Mouse (Mus musculus): ENCODE data around the gene Kcna7. TPM values are rescaled to one million over a fixed set of nuclear protein-coding genes. Genes with fewer than 3 reads are reported as not detected.

The Kcna7 gene
- polyA plus RNA-seq, 1 experiment from 2014 or later = not detected

DNA sequence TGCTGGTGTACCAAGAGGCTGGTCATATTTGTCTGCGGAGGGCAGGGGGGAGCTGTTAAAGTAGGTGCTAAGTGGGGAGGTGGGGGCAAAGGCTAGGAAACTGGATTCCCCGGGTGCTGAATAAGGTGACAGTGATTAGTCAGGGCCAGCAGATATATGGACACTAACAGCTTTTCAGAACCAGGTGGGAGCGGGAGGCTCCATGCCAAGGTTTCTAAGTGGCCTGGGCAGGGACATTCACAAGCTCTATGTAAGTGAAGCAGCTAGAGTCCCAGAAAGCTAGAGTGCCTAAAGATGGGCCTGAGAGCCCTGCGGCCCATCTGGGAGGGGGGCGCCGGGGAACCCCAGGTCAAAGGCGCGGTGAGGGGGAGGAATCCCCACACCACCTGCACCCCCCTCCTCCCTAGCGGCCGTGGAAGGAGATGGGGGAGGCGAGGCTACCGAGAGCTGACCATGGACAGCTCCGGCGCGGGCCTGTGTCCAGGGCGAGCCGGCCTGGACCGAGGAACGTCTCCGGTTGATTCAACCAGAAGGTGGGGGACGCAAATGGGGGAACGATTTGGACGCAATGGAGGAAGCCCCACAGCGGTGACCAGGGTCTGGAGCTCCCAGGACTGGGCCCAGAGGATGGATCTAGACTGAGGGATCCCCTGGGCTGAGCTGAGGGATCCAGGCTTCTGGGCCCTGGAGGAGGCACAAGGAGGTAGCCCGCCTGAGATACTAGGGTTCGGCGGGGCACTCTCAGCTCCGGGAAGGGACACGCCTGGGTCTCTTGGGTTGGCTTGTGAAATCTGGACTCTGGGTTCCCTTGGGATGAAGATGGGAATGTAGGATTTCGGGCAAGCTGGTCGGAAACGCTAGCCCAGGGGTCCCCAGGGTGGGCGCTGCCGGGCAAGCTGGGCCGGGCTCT, 39.5 kb upstream of the Kcna7 start:
- H3K4me1 ChIP-seq (ENCODE audit: control insufficient read depth, insufficient read depth, low read length) = peaks cover 17% of the 10 kb centered on the region; the same call in 1 of the 2 replicates
- WGBS = 5% methylated on average over 27 of the region's 35 CpGs
- DNase-seq (ENCODE audit: low spot score) (peak; percentile 32), ATAC-seq (ENCODE audit: low read depth) (no peak)
- H3K4me3 ChIP-seq (ENCODE audit: low read depth, low read length) = peak overlapping the region; percentile 68
- H3K4me2 ChIP-seq (ENCODE audit: low read depth, low read length) = peak overlapping the region; percentile 97
- peaks cover 52% of the 10 kb centered on the region for H3K27me3 ChIP-seq (replicated peaks; ENCODE audit: control insufficient read depth, insufficient read depth, low read length)
- no peaks in the 10 kb centered on the region for H3K9me3 ChIP-seq (ENCODE audit: control insufficient read depth, low read length)
- H3K9ac ChIP-seq (ENCODE audit: low read depth, low read length) = peak overlapping the region; percentile 68
- H3K27ac ChIP-seq (replicated peaks; ENCODE audit: low read depth, low read length) = no peak overlapping the region
- no peaks in the 10 kb centered on the region for H3K36me3 ChIP-seq (ENCODE audit: control insufficient read depth, insufficient read depth, low read length)

DNA sequence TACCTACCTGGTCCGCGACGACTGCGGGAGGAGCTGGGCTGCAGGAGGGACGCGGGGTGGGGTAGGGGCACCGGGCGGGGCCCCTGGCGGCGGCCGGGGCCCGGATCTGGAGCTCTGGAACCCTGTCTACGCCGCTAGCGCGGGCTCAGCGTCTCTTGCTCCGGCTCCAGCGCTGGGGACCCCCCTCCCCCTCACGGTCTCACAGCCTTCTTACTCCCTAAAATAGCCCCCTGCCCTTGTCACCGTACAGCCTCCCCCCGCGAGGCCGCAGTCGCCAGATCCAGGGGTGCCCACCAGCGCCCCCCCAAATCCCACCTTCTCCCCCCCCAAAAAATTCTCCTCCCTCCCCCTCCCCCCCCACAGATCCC, 38.8 kb upstream of the Kcna7 start, which contains the start of gene Ppfia3:
Gene Ppfia3, minus strand, starts transcription at position 368 of the 368 bp plus-strand sequence.
- peak within 1 kb of the TSS; percentile 68 for H3K4me3 ChIP-seq (ENCODE audit: low read depth, low read length)
- H3K4me1 ChIP-seq (ENCODE audit: control insufficient read depth, insufficient read depth, low read length) = peaks cover 13% of the 10 kb centered on the region; the same call in 1 of the 2 replicates
- no CpG with 5 or more reads among the region's 26 CpGs for WGBS
- 0 out of 2 replicates have a peak within 1 kb of the TSS, but pooled peaks have one; percentile 39 for H3K27ac ChIP-seq (replicated peaks; ENCODE audit: low read depth, low read length)
- H3K27me3 ChIP-seq (replicated peaks; ENCODE audit: control insufficient read depth, insufficient read depth, low read length) = peaks cover 51% of the 10 kb centered on the region
- H3K36me3 ChIP-seq (ENCODE audit: control insufficient read depth, insufficient read depth, low read length) = no peaks in the 10 kb centered on the region
- H3K9me3 ChIP-seq (ENCODE audit: control insufficient read depth, low read length) = no peaks in the 10 kb centered on the region
- ATAC-seq (ENCODE audit: low read depth) (peak; percentile 13), DNase-seq (ENCODE audit: low spot score) (no peak)
- peak within 1 kb of the TSS; percentile 97 for H3K4me2 ChIP-seq (ENCODE audit: low read depth, low read length)
- peak within 1 kb of the TSS; percentile 68 for H3K9ac ChIP-seq (ENCODE audit: low read depth, low read length)

DNA sequence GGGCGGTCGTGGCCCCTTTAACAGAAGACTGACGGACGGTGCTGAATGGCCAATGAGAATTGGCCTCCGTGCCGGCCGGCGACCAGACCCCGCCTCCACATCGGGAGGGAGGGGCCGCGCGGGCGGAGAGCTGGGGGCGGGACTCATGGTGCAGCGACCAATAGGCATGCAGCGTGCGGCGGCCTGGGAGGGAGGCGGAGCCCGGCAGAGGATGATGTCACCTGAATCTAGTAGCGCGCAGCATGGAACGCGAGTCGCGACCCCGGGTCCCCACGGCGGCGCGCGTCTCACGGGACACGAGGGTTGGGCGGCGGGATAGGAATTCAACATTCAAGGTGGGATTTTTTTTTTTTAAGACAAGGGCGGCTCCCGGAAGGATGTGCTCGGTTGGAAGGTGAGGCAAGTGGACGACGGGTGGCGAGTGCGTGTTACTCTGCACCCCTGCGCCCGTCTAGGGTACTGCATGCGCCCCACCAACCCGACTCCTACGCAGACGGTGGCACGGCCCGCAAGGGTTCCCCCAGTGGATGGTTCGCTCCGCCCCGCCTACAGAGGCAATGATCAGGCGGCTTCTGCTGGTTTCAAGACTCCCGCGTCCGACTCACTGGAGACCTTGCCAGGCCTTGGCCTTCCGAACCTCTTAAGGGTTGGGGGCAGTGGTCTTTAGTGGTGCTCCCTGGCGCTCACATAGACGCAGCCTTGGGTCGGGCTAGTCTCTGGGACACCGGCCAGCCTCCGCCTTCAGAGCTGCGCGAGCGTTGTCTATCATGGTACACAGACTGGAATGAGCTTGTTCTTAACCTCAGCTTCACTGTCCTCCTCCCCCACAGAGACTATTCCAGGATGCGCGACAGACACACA, 38.2 kb upstream of the Kcna7 start:
- Histone ChIP-seq H3K9ac (ENCODE audit: low read depth, low read length) (peak overlapping the region; percentile 68), H3K4me2 (ENCODE audit: low read depth, low read length) (peak overlapping the region; percentile 97), H3K4me1 (ENCODE audit: control insufficient read depth, insufficient read depth, low read length) (peaks cover 9% of the 10 kb centered on the region; the same call in 1 of the 2 replicates), H3K27me3 (replicated peaks; ENCODE audit: control insufficient read depth, insufficient read depth, low read length) (peaks cover 45% of the 10 kb centered on the region), H3K9me3 (ENCODE audit: control insufficient read depth, low read length) (no peaks in the 10 kb centered on the region), H3K27ac (replicated peaks; ENCODE audit: low read depth, low read length) (0 out of 2 replicates have a peak overlapping the region, but pooled peaks have one; percentile 39), H3K36me3 (ENCODE audit: control insufficient read depth, insufficient read depth, low read length) (0 out of 2 replicates have a peak, but pooled peaks cover under 1% of the 10 kb centered on the region), H3K4me3 (ENCODE audit: low read depth, low read length) (peak overlapping the region; percentile 68)
- ATAC-seq (ENCODE audit: low read depth) (peak; percentile 85), DNase-seq (ENCODE audit: low spot score) (peak; percentile 96)
- WGBS = 1% methylated on average over 57 of the region's 70 CpGs

DNA sequence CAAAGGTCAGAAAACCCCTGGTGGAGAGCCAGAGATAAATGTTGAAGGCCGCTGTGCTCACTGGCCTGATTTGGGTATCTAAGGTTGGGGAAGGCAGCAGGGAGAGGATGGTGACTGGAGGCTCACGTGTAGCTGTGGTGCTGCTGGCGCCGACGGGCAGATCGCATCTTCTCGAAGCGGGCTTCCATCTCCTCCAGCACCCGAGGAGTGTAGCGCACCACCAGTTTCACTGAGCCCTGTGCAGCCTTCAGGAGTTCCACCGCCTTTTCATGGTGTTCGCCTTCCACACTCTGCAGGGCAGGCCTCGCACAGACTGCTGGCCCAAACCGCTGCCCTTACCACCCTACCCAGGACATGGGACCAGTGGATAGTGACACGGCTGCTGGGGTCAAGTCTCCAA, 37.3 kb upstream of the Kcna7 start:
- peak overlapping the region; percentile 97 for H3K4me2 ChIP-seq (ENCODE audit: low read depth, low read length)
- ATAC-seq (ENCODE audit: low read depth) = no peak
- peaks cover 35% of the 10 kb centered on the region for H3K27me3 ChIP-seq (replicated peaks; ENCODE audit: control insufficient read depth, insufficient read depth, low read length)
- peaks cover 10% of the 10 kb centered on the region for H3K36me3 ChIP-seq (ENCODE audit: control insufficient read depth, insufficient read depth, low read length)
- DNase-seq (ENCODE audit: low spot score) = no peak
- 71% methylated on average over 7 of the region's 15 CpGs for WGBS
- no peaks in the 10 kb centered on the region for H3K9me3 ChIP-seq (ENCODE audit: control insufficient read depth, low read length)
- H3K9ac ChIP-seq (ENCODE audit: low read depth, low read length) = peak overlapping the region; percentile 64; the same call in 1 of the 2 replicates
- no peak overlapping the region for H3K27ac ChIP-seq (replicated peaks; ENCODE audit: low read depth, low read length)
- peaks cover 9% of the 10 kb centered on the region; the same call in 1 of the 2 replicates for H3K4me1 ChIP-seq (ENCODE audit: control insufficient read depth, insufficient read depth, low read length)
- peak overlapping the region; percentile 68; the same call in 1 of the 2 replicates for H3K4me3 ChIP-seq (ENCODE audit: low read depth, low read length)

DNA sequence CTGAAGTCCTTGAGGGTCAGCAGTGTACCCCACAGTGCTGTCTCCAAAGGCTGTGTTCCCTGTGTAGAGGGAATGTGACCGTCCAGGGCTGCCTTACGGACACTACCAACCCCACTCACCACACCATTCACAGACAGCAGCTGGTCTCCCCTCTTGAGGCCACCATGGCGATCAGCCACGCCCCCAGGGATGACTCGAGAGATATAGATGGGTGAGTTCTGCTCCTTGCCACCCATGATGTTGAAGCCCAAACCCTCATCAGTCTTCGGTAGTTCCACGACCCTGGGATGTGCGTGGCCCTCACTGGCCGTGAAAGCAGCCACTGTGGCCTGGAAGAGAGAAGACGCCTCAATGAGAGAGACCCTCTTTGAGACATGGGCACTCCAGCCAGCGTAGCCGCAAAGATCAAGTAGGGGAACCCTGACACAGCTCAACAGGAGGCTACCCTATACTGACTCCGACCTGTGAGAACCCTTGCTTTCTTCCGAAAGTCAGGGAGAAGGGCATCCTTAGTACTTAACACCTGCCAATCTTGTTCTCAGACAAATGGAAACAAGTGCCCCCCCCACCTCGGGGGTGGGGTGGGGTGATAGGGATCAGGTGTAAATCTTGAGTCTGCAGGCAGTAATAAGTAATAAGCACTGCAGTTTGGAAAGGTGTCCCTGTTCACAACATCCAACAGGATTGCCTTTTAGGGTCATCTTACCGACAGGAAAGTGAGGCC, 36.3 kb upstream of the Kcna7 start:
- Histone ChIP-seq H3K9ac (ENCODE audit: low read depth, low read length) (no peak overlapping the region), H3K36me3 (ENCODE audit: control insufficient read depth, insufficient read depth, low read length) (peaks cover 19% of the 10 kb centered on the region), H3K27me3 (replicated peaks; ENCODE audit: control insufficient read depth, insufficient read depth, low read length) (peaks cover 25% of the 10 kb centered on the region), H3K4me1 (ENCODE audit: control insufficient read depth, insufficient read depth, low read length) (peaks cover 9% of the 10 kb centered on the region; the same call in 1 of the 2 replicates), H3K4me3 (ENCODE audit: low read depth, low read length) (peak overlapping the region; percentile 54; the same call in 1 of the 2 replicates), H3K4me2 (ENCODE audit: low read depth, low read length) (no peak overlapping the region), H3K27ac (replicated peaks; ENCODE audit: low read depth, low read length) (no peak overlapping the region), H3K9me3 (ENCODE audit: control insufficient read depth, low read length) (no peaks in the 10 kb centered on the region)
- 72% methylated on average over 16 of the region's 16 CpGs for WGBS
- ATAC-seq (ENCODE audit: low read depth) (no peak), DNase-seq (ENCODE audit: low spot score) (no peak)

DNA sequence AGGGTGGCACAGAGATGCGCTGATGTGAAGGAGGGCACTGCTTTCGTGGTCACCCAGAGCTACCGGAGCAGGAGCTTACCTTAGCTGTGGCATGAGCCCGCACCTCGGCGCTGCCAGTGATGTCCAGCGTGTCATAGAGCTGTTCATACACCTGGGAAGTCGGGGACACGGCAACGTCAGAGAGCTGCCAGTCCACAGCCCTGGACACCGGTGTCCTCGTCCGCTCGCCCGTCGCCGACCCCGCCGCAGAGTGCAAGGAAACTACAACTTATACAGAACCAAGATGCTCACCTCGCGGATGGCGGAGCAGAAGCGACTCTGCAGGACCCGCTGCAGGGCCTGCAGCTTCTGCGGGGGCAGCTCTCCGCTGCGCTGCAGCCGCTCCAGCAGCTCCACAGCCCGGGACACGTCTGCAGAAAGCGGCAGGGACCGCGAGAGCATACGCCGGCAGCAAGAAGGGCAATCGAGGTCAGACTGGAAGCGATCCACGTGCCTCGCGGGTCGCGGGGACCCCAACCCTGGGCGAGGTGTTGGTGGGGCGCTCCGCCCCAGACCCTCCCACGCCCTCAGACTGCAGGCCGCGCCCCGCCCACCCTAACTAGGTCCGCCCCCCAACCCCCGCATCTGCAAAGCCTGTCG, 35.5 kb upstream of the Kcna7 start:
- Histone ChIP-seq H3K9me3 (ENCODE audit: control insufficient read depth, low read length) (no peaks in the 10 kb centered on the region), H3K4me1 (ENCODE audit: control insufficient read depth, insufficient read depth, low read length) (peaks cover 9% of the 10 kb centered on the region; the same call in 1 of the 2 replicates), H3K27ac (replicated peaks; ENCODE audit: low read depth, low read length) (no peak overlapping the region), H3K27me3 (replicated peaks; ENCODE audit: control insufficient read depth, insufficient read depth, low read length) (peaks cover 23% of the 10 kb centered on the region), H3K4me2 (ENCODE audit: low read depth, low read length) (peak overlapping the region; percentile 97), H3K36me3 (ENCODE audit: control insufficient read depth, insufficient read depth, low read length) (peaks cover 25% of the 10 kb centered on the region), H3K4me3 (ENCODE audit: low read depth, low read length) (peak overlapping the region; percentile 54), H3K9ac (ENCODE audit: low read depth, low read length) (peak overlapping the region; percentile 56)
- no peak for DNase-seq (ENCODE audit: low spot score)
- 0 out of 2 replicates have a peak, but pooled peaks have one; percentile 1 for ATAC-seq (ENCODE audit: low read depth)
- 14% methylated on average over 37 of the region's 52 CpGs for WGBS

DNA sequence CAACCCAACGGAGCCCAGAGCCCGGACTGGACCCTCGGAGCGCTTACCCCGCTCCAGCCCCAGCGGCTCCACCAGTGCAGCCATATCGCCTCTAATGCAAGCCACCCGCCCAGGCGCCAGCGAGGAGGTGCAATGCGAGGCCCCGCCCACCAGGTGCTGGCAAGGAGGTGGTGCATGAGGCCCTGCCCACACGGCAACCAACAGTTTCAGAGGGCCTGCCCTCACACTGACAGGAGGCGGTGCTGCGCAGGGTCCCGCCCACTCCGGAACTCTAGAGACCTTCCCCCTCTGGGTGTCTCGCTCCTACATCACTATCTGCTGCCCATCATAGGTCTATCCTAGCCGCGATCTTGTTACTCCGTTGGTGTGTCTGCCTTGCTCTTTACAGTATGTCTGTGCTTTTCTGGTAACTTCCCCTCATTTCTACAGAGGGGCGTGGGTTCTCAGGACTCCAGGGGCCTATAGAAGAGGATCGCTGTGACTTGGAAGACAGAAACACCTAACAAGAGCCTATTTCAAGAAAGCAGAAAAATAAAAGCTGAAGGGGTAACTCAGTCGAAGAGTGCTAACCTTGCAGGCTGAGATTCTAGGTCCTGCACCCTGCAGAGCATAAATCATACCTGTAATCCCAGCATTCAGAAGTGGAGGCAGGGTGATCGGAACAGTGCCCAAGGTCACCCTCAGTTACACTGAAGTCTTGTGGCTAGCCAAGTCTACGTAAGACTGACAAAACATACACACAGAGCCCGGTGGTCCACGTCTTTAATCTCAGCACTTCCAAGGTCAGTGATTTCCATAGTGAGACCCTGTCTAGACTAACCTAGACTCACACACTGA, 34.8 kb upstream of the Kcna7 start, which contains the start of gene Lin7b:
Gene Lin7b, minus strand, starts transcription at position 109 of the 837 bp plus-strand sequence.
- H3K9ac ChIP-seq (ENCODE audit: low read depth, low read length) = peak within 1 kb of the TSS; percentile 56
- H3K27ac ChIP-seq (replicated peaks; ENCODE audit: low read depth, low read length) = no peak within 1 kb of the TSS
- DNase-seq (ENCODE audit: low spot score) = peak; percentile 93
- ATAC-seq (ENCODE audit: low read depth) = peak; percentile 76
- H3K4me3 ChIP-seq (ENCODE audit: low read depth, low read length) = peak within 1 kb of the TSS; percentile 54
- WGBS = 14% methylated on average over 24 of the region's 28 CpGs
- H3K4me1 ChIP-seq (ENCODE audit: control insufficient read depth, insufficient read depth, low read length) = peaks cover 6% of the 10 kb centered on the region; the same call in 1 of the 2 replicates
- peak within 1 kb of the TSS; percentile 97 for H3K4me2 ChIP-seq (ENCODE audit: low read depth, low read length)
- H3K9me3 ChIP-seq (ENCODE audit: control insufficient read depth, low read length) = no peaks in the 10 kb centered on the region
- peaks cover 31% of the 10 kb centered on the region for H3K36me3 ChIP-seq (ENCODE audit: control insufficient read depth, insufficient read depth, low read length)
- H3K27me3 ChIP-seq (replicated peaks; ENCODE audit: control insufficient read depth, insufficient read depth, low read length) = peaks cover 16% of the 10 kb centered on the region

All from embryonic facial prominence, embryonic 14.5 days (tissue).